Comparison of ENCODE assay signal across 11 mouse cellular contexts in genomic region chr12:110797842-110798431, GRCm38 (mm10). TPM values are rescaled to one million over a fixed set of nuclear protein-coding genes. Genes with fewer than 3 reads are reported as not detected.
A peak's percentile ranks its signal among the peaks of the same experiment; 100 is the strongest.
DNase-seq lines count a peak whose midpoint lies in the region; ATAC-seq and TF ChIP-seq lines count a peak whose summit lies in the region.
"Had no signal": no experiment of that assay in that cellular context is flagged by ENCODE, and none has a peak within 500 bp of the region (broad histone marks: within the 10 kb centered on the region; RNA-seq: fewer than 3 reads in every experiment).

No protein-coding gene starts in this region.

- no peaks in the 10 kb centered on the region for H3K27me3 ChIP-seq in liver, postnatal 0 days (ENCODE audit: insufficient read depth, low read length)
- no peaks in the 10 kb centered on the region for H3K27me3 ChIP-seq in myocyte (ENCODE audit: control insufficient read depth, insufficient read depth, insufficient read length)
- no peaks in the 10 kb centered on the region for H3K27me3 ChIP-seq in midbrain, embryonic 13.5 days

- TF ChIP-seq CTCF in liver, postnatal 0 days (IDR thresholded peaks at IDR 0.05; ENCODE audit: low read depth): no peak

- 67% methylated on average over 10 of the region's 10 CpGs for WGBS in liver, postnatal 0 days (ENCODE audit: insufficient replicate concordance)
- 93% methylated on average over 10 of the region's 10 CpGs for WGBS in midbrain, embryonic 13.5 days

- peak; percentile 55 for ATAC-seq in liver, postnatal 0 days
- ATAC-seq in midbrain, embryonic 13.5 days: no peak
- no peak for ATAC-seq in erythroid progenitor cell, adult 5-6 weeks (replicated peaks; ENCODE audit: low FRiP score, poor library complexity, severe bottlenecking)

- no peak overlapping the region for H3K4me3 ChIP-seq in liver, postnatal 0 days (ENCODE audit: low read depth, low read length)
- H3K4me3 ChIP-seq in myocyte: no peak overlapping the region
- H3K4me3 ChIP-seq in midbrain, embryonic 13.5 days (replicated peaks): no peak overlapping the region
- H3K4me3 ChIP-seq: hindbrain, embryonic 10.5 days had no signal

- H3K9ac ChIP-seq in liver, postnatal 0 days (replicated peaks): no peak overlapping the region
- H3K9ac ChIP-seq in midbrain, embryonic 13.5 days (replicated peaks): no peak overlapping the region

- no peaks in the 10 kb centered on the region for H3K36me3 ChIP-seq in liver, postnatal 0 days (replicated peaks; ENCODE audit: insufficient read depth, low read length)
- H3K36me3 ChIP-seq in myocyte (ENCODE audit: control insufficient read depth, insufficient read depth): no peaks in the 10 kb centered on the region
- peaks cover 23% of the 10 kb centered on the region; the same call in 1 of the 2 replicates for H3K36me3 ChIP-seq in midbrain, embryonic 13.5 days

- no peak overlapping the region for H3K27ac ChIP-seq in liver, postnatal 0 days (ENCODE audit: low read depth)
- no peak overlapping the region for H3K27ac ChIP-seq in midbrain, embryonic 13.5 days
- H3K27ac ChIP-seq: hindbrain, embryonic 10.5 days had no signal

- no peak overlapping the region for H3ac ChIP-seq in myocyte (ENCODE audit: control insufficient read depth, insufficient read length)

- no peaks in the 10 kb centered on the region for H3K4me1 ChIP-seq in liver, postnatal 0 days (ENCODE audit: insufficient read depth)
- peaks cover 9% of the 10 kb centered on the region; the same call in 1 of the 2 replicates for H3K4me1 ChIP-seq in midbrain, embryonic 13.5 days (replicated peaks)

- no peak overlapping the region for H3K4me2 ChIP-seq in liver, postnatal 0 days (ENCODE audit: low read depth, low read length)
- peak overlapping the region; percentile 68 for H3K4me2 ChIP-seq in myocyte (ENCODE audit: low read depth)
- H3K4me2 ChIP-seq in midbrain, embryonic 13.5 days (replicated peaks): no peak overlapping the region

- DNase-seq in liver, postnatal 0 days: no peak
- no peak for DNase-seq in liver
- DNase-seq in adrenal gland, adult 8-10 months: peak; percentile 82
- peak; percentile 41 for DNase-seq in heart, postnatal 4 days
- no peak for DNase-seq in frontal cortex, postnatal 25 days (ENCODE audit: low spot score in 2 of 2)
- DNase-seq: retina, postnatal 1 day; thymus, postnatal 36 days had no signal

- TF ChIP-seq POLR2A in myocyte (IDR thresholded peaks at IDR 0.05; ENCODE audit: insufficient read length, low read depth): no peak

- no peak for TF ChIP-seq EP300 in liver, postnatal 0 days (IDR thresholded peaks at IDR 0.05; ENCODE audit: low read depth)

- H3K9me3 ChIP-seq in liver, postnatal 0 days (ENCODE audit: low read length): no peaks in the 10 kb centered on the region
- no peaks in the 10 kb centered on the region for H3K9me3 ChIP-seq in midbrain, embryonic 13.5 days
- H3K9me3 ChIP-seq: hindbrain, embryonic 10.5 days had no signal

- H3K79me2 ChIP-seq in myocyte (ENCODE audit: control insufficient read depth, insufficient read depth): peaks cover 5% of the 10 kb centered on the region

TF ChIP-seq in myocyte, 11 proteins besides CTCF, POLR2A, EP300 and RAD21:
- TF ChIP-seq MYOD1 (IDR thresholded peaks at IDR 0.05; ENCODE audit: control insufficient read depth in 1 of 3, insufficient read length in 2 of 3, low read depth in 2 of 3) (peak in 2 of 3 experiments; percentile 26 to 76), SRF (IDR thresholded peaks at IDR 0.05; ENCODE audit: control insufficient read depth, insufficient read length, low read depth) (peak; percentile 81), CEBPB (IDR thresholded peaks at IDR 0.05; ENCODE audit: insufficient read depth, poor library complexity, severe bottlenecking) (0 out of 2 replicates have a peak, but pooled peaks have one; percentile 2), MAX (IDR thresholded peaks at IDR 0.05; ENCODE audit: low read depth) (no peak), MYOG (IDR thresholded peaks at IDR 0.05; ENCODE audit: control insufficient read depth in 1 of 3, insufficient read depth in 1 of 3, insufficient read length in 2 of 3, low read depth in 2 of 3) (peak in 1 of 3 experiments; percentile 77), TCF3 (IDR thresholded peaks at IDR 0.05; ENCODE audit: insufficient read length, low read depth) (no peak), E2F4 (IDR thresholded peaks at IDR 0.05; ENCODE audit: insufficient read depth) (no peak), POLR2AphosphoS2 (IDR thresholded peaks at IDR 0.05; ENCODE audit: insufficient read length, low read depth) (peak; percentile 36), TCF12 (IDR thresholded peaks at IDR 0.05; ENCODE audit: insufficient read depth, poor library complexity, severe bottlenecking) (no peak), REST (IDR thresholded peaks at IDR 0.05; ENCODE audit: insufficient read depth, insufficient read length) (no peak), USF1 (IDR thresholded peaks at IDR 0.05; ENCODE audit: low read depth) (no peak)

RNA-seq across cellular contexts. Expression of gene Mok, which starts 42.8 kb away (rescaled TPM):
- 0.13 and 0.29 TPM in 2 replicates for polyA plus RNA-seq in liver, postnatal 0 days (2015; fragmentation: Nextera tagmentation; extraction: Ambion mirVana)
- total RNA-seq in adrenal gland, adult 8-10 months (2022): 1 to 10 TPM; 1.4 to 3.7 (median 2.5) TPM
- 1 to 10 TPM; 1.3 to 1.6 TPM for total RNA-seq in heart, postnatal 4 days (2021)
- 3.3 TPM for polyA plus RNA-seq in myocyte (2012; fragmentation: generic; extraction: Trizol)
- polyA plus RNA-seq in midbrain, embryonic 13.5 days (2015; fragmentation: Nextera tagmentation; extraction: Ambion mirVana): 12.1 and 12.2 TPM in 2 replicates
- not detected in 2 replicates for total RNA-seq in erythroid progenitor cell, adult 5-6 weeks (2015; ENCODE audit: low replicate concordance)
- total RNA-seq in erythroid progenitor cell, adult 5-6 weeks (2017; ENCODE audit: low replicate concordance): 0.26 TPM in 1 of 2 replicates, not detected in the other

RNA-seq across cellular contexts. Expression of gene Zfp839, which starts 52.1 kb away (rescaled TPM):
- 1.1 and 1.8 TPM in 2 replicates for polyA plus RNA-seq in liver, postnatal 0 days (2015; fragmentation: Nextera tagmentation; extraction: Ambion mirVana)
- 10 to 100 TPM; 15.5 to 22.4 (median 18.4) TPM for total RNA-seq in adrenal gland, adult 8-10 months (2022)
- 1 to 10 TPM; 6.7 to 6.9 TPM for total RNA-seq in heart, postnatal 4 days (2021)
- polyA plus RNA-seq in myocyte (2012; fragmentation: generic; extraction: Trizol): 3.1 TPM
- polyA plus RNA-seq in midbrain, embryonic 13.5 days (2015; fragmentation: Nextera tagmentation; extraction: Ambion mirVana): 3.9 and 4.3 TPM in 2 replicates
- total RNA-seq in erythroid progenitor cell, adult 5-6 weeks (2015; ENCODE audit: low replicate concordance): 1.1 TPM in 1 of 2 replicates, not detected in the other
- 0.77 TPM in 1 of 2 replicates, not detected in the other for total RNA-seq in erythroid progenitor cell, adult 5-6 weeks (2017; ENCODE audit: low replicate concordance)

Comparison
In these comparisons a context has a peak if more than half of its experiments do, and no peak if none do; other contexts are left out.
1. DNase-seq: peak in adrenal gland, adult 8-10 months (single experiment) and heart, postnatal 4 days (single experiment); none in liver, postnatal 0 days (single experiment), liver (single experiment) and frontal cortex, postnatal 25 days (0 of 2).